Mouse (Mus musculus): ENCODE measurements around the gene Mgrn1.

Mgrn1 gene

GRCm38 (mm10) chr16:4969055-4969843 lies 83.2 kb downstream of the Mgrn1 start:
- no peak for ATAC-seq (ENCODE audit: insufficient number of reproducible peaks, low FRiP score, low TSS enrichment)

GRCm38 (mm10) chr16:4971626-4972025 lies 85.6 kb downstream of the Mgrn1 start:
- ATAC-seq (ENCODE audit: insufficient number of reproducible peaks, low FRiP score, low TSS enrichment), result no peak

GRCm38 (mm10) chr16:4974521-4974920 lies 88.5 kb downstream of the Mgrn1 start:
- no peak for ATAC-seq (ENCODE audit: insufficient number of reproducible peaks, low FRiP score, low TSS enrichment)

GRCm38 (mm10) chr16:4976180-4976579 lies 90.1 kb downstream of the Mgrn1 start:
- peak; percentile 32; the same call in 1 of the 2 replicates for ATAC-seq (ENCODE audit: insufficient number of reproducible peaks, low FRiP score, low TSS enrichment)

- no peak for ATAC-seq (ENCODE audit: insufficient number of reproducible peaks, low FRiP score, low TSS enrichment)
Measured at GRCm38 (mm10) chr16:4978275-4979051, 92.4 kb downstream of the Mgrn1 start.

- ATAC-seq (ENCODE audit: insufficient number of reproducible peaks, low FRiP score, low TSS enrichment), result no peak
Measured at GRCm38 (mm10) chr16:4979755-4980380, 93.8 kb downstream of the Mgrn1 start.

- ATAC-seq (ENCODE audit: insufficient number of reproducible peaks, low FRiP score, low TSS enrichment), result no peak
Measured at GRCm38 (mm10) chr16:4984717-4985116, 98.7 kb downstream of the Mgrn1 start.

Measured in cerebellum, adult (tissue).